In genomic region chr6:29272312-29273072, GRCm38 (mm10) we compare ENCODE assay signal across 7 mouse cellular contexts. TPM values are rescaled to one million over a fixed set of nuclear protein-coding genes. Genes with fewer than 3 reads are reported as not detected.
DNase-seq lines count a peak whose midpoint lies in the region; ATAC-seq and TF ChIP-seq lines count a peak whose summit lies in the region.

Hilpda (plus strand) TSS chr6:29272488.

- H3K4me3 ChIP-seq in intestine, postnatal 0 days (ENCODE audit: low read depth, low read length) = peak within 1 kb of the TSS; percentile 74
- peak within 1 kb of the TSS; percentile 69 for H3K4me3 ChIP-seq in midbrain, embryonic 12.5 days
- peak within 1 kb of the TSS; percentile 81 for H3K4me3 ChIP-seq in small intestine, adult 2 months (ENCODE audit: low read depth, low read length)

- no peaks in the 10 kb centered on the region for H3K9me3 ChIP-seq in intestine, postnatal 0 days (ENCODE audit: control insufficient read depth)
- H3K9me3 ChIP-seq in midbrain, embryonic 12.5 days = no peaks in the 10 kb centered on the region

- no peak for TF ChIP-seq CTCF in intestine, postnatal 0 days (IDR thresholded peaks at IDR 0.05; ENCODE audit: low read depth)
- 0 out of 2 replicates have a peak, but pooled peaks have one; percentile 10 for TF ChIP-seq CTCF in small intestine, adult 2 months (IDR thresholded peaks at IDR 0.05; ENCODE audit: extremely low read depth, insufficient read length, insufficient replicate concordance, low read depth, low read length)

- H3K4me2 ChIP-seq in intestine, postnatal 0 days (replicated peaks; ENCODE audit: low read depth) = peak within 1 kb of the TSS; percentile 78
- peak within 1 kb of the TSS; percentile 65 for H3K4me2 ChIP-seq in midbrain, embryonic 12.5 days (replicated peaks)

- under 1% methylated on average over 46 of the region's 46 CpGs for WGBS in intestine, postnatal 0 days
- under 1% methylated on average over 46 of the region's 46 CpGs for WGBS in midbrain, embryonic 12.5 days
- under 1% methylated on average over 46 of the region's 46 CpGs for WGBS in small intestine, adult 2 months

- ATAC-seq in intestine, postnatal 0 days = peak; percentile 98
- peak; percentile 96 for ATAC-seq in midbrain, embryonic 12.5 days (ENCODE audit: low FRiP score, low read depth)

- intact Hi-C loops in left cerebral cortex, postnatal 4 days (cut with DNase I) = loop anchor here (10.0 kb wide), 1 partner anchor 98 kb away; the partner anchor contains the start of gene Prrt4

- peaks cover 6% of the 10 kb centered on the region; the same call in 1 of the 2 replicates for H3K4me1 ChIP-seq in intestine, postnatal 0 days (replicated peaks; ENCODE audit: control insufficient read depth, insufficient read depth, low read length)
- peaks cover 8% of the 10 kb centered on the region for H3K4me1 ChIP-seq in midbrain, embryonic 12.5 days
- H3K4me1 ChIP-seq in small intestine, adult 2 months (ENCODE audit: control insufficient read depth, insufficient read depth, insufficient read length, low read length) = peaks cover 4% of the 10 kb centered on the region

- TF ChIP-seq POLR2A in small intestine, adult 2 months (IDR thresholded peaks at IDR 0.05; ENCODE audit: low read depth, low read length) = peak; percentile 54

- DNase-seq in adrenal gland, adult 8-10 months = peak; percentile 94
- DNase-seq in embryo, embryonic 9.5 days (ENCODE audit: extremely low spot score) = peak; percentile 95
- DNase-seq in gonadal fat pad, adult 2 months (ENCODE audit: low read depth) = no peak
- peak; percentile 92 for DNase-seq in left cerebral cortex, postnatal 4 days

- H3K27ac ChIP-seq in intestine, postnatal 0 days (ENCODE audit: low read depth, low read length) = peak within 1 kb of the TSS; percentile 81
- 0 out of 2 replicates have a peak within 1 kb of the TSS, but pooled peaks have one; percentile 50 for H3K27ac ChIP-seq in midbrain, embryonic 12.5 days (replicated peaks)
- peak within 1 kb of the TSS; percentile 51; the same call in 1 of the 2 replicates for H3K27ac ChIP-seq in small intestine, adult 2 months (ENCODE audit: insufficient read depth, low read depth, low read length)

- H3K9ac ChIP-seq in intestine, postnatal 0 days (ENCODE audit: low read depth, low read length) = peak within 1 kb of the TSS; percentile 75
- H3K9ac ChIP-seq in midbrain, embryonic 12.5 days (replicated peaks) = peak within 1 kb of the TSS; percentile 76

- peaks cover 10% of the 10 kb centered on the region; the same call in 1 of the 2 replicates for H3K36me3 ChIP-seq in intestine, postnatal 0 days (ENCODE audit: control insufficient read depth, insufficient read depth)
- 0 out of 2 replicates have a peak, but pooled peaks cover 5% of the 10 kb centered on the region for H3K36me3 ChIP-seq in midbrain, embryonic 12.5 days
- no peaks in the 10 kb centered on the region for H3K36me3 ChIP-seq in small intestine, adult 2 months (ENCODE audit: control insufficient read depth, insufficient read depth, low read length)

- no peaks in the 10 kb centered on the region for H3K27me3 ChIP-seq in intestine, postnatal 0 days (replicated peaks; ENCODE audit: control insufficient read depth, insufficient read depth, low read length)
- H3K27me3 ChIP-seq in midbrain, embryonic 12.5 days = peaks cover 6% of the 10 kb centered on the region; the same call in 1 of the 2 replicates
- H3K27me3 ChIP-seq in small intestine, adult 2 months (ENCODE audit: control insufficient read depth, insufficient read depth, low read length) = no peaks in the 10 kb centered on the region

RNA-seq across cellular contexts. Expression of gene Hilpda, which starts in this region (rescaled TPM):
- total RNA-seq in adrenal gland, adult 8-10 months (2022) = 1 to 10 TPM; 4.6 to 9.3 (median 7.7) TPM
- 11.9 and 21.2 TPM in 2 replicates for polyA plus RNA-seq in gonadal fat pad, adult 2 months (2012; rRNA removed)
- polyA plus RNA-seq in intestine, postnatal 0 days (2015; fragmentation: Nextera tagmentation; extraction: Ambion mirVana) = 20.7 and 27.2 TPM in 2 replicates
- 10 to 100 TPM in 1 of 2 experiments, 1 to 10 TPM in 1; 9.6 to 10.4 TPM for total RNA-seq in left cerebral cortex, postnatal 4 days (2021)
- polyA plus RNA-seq in midbrain, embryonic 12.5 days (2016; fragmentation: Nextera tagmentation; extraction: Ambion mirVana) = 29.7 and 31.0 TPM in 2 replicates
- polyA plus RNA-seq in small intestine, adult 2 months (2012; rRNA removed) = 5.5 and 5.8 TPM in 2 replicates
